Mouse (Mus musculus) CD4-positive helper T cell, adult 2 months (primary cell): ENCODE data around the gene Dtnbp1.

Experiments
- DNase-seq: peaks from one replicate; pipeline ENCODE4 v3.0.0-alpha.2; 2012; ENCODE audit warnings: low read depth, missing footprints, low spot score

Dtnbp1 gene

DNA sequence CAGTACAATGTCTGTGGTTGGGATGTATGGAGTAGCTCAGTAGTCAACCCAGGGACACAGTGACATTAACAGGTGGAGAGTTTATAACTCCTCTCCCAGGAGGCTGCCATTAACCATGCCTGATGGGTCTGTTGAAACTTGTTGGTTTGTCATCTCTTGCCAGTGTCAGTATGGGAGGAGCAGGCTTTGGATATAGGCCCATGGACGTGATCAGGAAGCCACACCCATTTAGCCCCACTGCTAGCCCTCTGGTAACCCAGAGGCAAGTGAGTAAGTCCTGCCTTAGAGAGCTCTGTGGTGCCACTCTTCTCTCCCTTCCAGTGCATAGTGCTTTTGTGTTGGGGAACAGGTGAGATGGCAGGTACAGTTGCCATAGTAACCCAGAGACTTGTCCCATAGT lies 97.7 kb downstream of the Dtnbp1 start:
- no peak for DNase-seq

DNA sequence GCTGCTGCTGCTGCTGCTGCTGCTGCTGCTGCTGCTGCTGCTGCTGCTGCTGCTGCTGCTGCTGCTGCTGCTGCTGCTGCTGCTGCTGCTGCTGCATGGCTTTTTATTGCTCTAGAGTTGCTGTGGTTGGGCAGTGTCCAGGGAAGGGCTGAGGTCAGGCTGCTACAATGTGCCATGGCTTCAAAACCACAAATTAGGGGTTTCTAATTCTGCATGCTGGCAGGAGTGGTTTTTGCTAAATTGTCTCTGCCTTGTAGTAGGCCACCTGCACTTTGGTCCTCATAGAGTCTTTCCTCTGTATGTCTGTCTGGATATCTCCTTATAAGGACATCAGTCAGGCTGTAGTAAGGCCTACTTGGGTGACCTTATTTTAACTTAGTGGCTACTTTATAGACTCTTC lies 98.5 kb downstream of the Dtnbp1 start:
- no peak for DNase-seq

DNA sequence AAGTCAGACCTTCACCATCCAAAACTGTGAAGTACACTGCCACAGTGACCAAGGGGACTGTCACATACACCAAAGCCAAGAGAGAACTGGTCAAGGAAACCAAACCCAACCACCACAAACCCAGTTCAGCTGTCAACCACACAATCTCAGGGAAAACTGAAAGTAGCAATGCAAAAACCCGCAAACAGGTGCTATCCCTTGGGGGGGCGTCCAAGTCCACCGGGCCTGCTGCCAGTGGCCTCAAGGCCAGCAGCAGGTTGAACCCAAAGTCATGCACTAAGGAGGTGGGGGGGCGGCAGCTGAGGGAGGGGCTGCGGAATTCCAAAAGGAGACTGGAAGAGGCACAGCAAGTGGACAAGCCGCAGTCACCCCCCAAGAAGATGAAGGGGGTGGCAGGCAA lies 99.6 kb downstream of the Dtnbp1 start:
- DNase-seq, result no peak

DNA sequence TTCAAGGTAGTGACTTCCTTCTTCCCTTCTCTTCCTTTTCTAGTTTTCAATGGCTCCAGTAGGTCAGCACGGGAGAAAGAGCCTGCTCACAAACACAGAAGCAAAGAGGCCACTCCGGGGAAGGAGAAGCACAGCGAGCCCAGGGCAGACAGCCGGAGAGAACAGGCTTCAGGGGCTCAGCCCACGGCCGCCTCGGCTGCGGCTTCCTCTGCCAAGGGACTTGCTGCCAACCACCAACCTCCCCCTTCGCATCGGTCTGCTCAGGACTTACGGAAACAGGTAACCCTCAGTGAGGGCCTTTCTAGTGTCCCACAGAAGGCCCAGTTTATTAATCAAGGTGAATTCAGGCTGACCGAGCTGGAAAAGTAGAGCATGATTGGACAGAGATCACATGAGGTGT lies 105.7 kb downstream of the Dtnbp1 start:
- DNase-seq, result no peak

DNA sequence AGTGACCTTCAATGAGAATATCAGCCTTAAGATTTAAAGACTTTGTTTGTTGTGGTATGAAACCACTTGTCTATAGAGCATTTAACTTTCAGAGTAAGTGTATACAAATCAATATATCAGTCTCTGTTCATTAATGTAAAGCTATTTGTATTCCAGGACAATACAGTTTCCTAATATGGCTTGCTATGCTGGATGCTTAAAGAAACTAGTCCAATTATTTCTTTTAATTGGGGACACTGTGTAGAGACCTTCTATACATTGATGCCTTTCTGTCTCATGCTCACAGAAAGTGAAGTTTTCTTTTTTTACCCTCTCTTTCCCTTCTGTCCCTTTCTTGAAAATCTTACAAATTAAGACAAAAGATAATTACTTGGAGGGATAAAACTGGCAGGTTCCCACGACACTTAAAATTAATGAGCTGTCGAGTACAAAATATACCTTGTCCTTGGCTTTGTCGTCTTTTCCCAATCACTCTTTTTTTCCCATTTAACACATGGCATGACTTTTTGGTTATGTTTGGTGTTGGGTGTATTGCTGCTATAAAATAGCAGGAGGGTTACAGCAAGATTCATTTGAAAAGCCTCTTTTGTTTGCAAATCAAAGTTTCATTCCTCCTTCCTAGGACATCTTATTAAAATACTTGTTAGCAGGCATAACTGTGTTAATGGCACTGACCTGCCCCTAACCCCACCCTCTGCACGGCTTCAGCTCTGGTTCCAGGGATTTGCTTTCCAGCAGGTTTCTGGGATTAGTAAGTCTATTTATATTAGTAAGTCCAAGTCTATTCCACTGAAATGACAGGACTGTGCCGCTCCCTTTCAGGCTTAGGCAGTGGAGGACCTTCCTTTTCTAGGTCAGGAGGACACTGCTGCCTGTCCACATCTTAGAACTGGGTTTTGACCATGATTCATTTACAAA lies 109.9 kb downstream of the Dtnbp1 start:
- no peak for DNase-seq

DNA sequence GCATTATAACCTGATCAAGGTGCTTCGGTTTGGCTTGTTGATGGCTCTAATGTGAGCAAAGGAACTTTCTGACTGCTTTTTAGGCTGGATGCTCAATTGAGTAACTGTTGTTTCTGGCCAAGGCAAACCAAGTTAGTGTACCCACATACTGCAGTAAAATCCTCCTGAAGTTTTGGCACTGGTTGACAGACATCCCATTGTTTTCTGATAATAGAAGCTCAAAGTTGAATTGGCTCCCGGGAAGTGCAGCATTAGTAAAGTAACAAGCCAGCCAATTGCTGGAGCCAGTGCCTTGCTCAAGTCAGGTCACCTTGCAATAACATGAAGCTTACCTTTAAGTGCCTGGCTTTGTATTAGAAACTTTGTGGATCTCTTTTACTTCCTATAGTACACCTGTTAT lies 111.3 kb downstream of the Dtnbp1 start:
- no peak for DNase-seq

DNA sequence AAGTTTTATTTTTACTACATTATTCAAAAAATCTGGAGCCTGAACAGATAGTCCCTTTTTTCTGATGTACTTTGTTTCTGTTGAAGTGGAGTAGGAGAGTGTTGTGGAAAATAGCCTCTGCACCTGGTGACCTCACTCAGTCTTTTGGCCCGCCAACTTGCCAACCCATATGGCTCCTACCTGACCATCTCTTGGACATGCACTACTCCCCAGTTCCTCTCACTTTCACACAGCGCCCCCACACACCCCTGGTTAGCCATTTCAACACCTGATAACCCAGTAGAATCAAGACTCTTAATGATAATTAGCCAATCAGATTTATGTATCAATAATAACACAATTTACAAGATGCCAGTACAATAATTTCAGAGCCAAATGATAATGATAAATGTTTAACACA lies 115.7 kb downstream of the Dtnbp1 start:
- DNase-seq, result no peak

DNA sequence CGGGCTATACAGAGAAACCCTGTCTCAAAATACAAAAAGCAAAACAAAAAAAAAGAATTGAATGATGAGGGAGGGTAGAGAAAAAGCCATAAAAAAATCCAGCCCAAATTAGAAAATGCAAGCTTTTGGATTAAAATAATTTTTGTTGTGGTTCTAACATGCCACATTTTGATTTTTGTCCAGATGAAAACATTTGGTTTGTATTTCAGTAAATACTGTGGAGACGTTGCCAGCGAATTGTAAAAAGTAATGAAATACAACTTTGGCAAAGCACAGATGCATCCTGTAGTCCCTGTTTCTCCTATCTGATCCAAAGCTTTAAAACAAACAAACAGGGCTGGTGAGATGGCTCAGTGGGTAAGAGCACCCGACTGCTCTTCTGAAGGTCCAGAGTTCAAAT lies 120.9 kb downstream of the Dtnbp1 start:
- no peak for DNase-seq

DNA sequence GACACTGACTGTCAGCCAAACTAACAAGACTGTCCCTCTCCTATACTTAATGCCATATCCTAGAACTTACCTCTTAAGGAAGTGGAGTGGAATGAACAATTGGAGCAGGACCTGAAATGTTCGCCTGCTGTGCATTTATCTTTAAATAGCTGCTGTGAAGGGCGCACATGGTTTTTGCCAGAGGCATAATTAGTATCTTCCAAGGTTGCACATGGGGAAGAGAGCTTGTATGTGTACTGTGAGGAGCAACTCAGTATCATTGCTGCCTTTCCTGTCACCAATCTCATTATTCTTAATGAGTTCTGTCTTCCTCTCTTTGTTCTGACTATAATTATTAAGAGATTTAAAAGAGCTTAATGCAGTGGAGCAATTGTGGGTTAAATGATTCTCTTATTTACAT lies 125.1 kb downstream of the Dtnbp1 start:
- DNase-seq, result no peak
